Mouse (Mus musculus) erythroblast, embryonic 14.5 days (primary cell): ENCODE data around the gene Stc2. TPM values are rescaled to one million over a fixed set of nuclear protein-coding genes. Genes with fewer than 3 reads are reported as not detected.

Source experiments
- H3K27me3 ChIP-seq: 2 replicates; pipeline ENCODE4 v1.6.1; 2012; ENCODE audit warnings: inconsistent platforms; ENCODE audit not compliant: control insufficient read depth
- H3K36me3 ChIP-seq: 2 replicates; pipeline ENCODE4 v1.6.1; 2012; ENCODE audit warnings: mild to moderate bottlenecking, inconsistent platforms; ENCODE audit not compliant: control insufficient read depth
- H3K4me1 ChIP-seq: 2 replicates; pipeline ENCODE4 v1.6.1; 2012; ENCODE audit warnings: inconsistent platforms; ENCODE audit not compliant: control insufficient read depth
- H3K4me3 ChIP-seq: replicated peaks from 2 replicates; pipeline ENCODE3; 2012; ENCODE audit warnings: moderate library complexity, mild to moderate bottlenecking, inconsistent platforms
- H3K9me3 ChIP-seq: 2 replicates; pipeline ENCODE4 v1.6.1; 2012; ENCODE audit warnings: low read length, inconsistent platforms, mixed read lengths; ENCODE audit not compliant: control insufficient read depth
- GATA1 ChIP-seq: IDR thresholded peaks from 2 replicates; pipeline ENCODE4 v1.6.1; 2012; ENCODE audit warnings: low read length, inconsistent platforms, mixed read lengths
- TAL1 ChIP-seq: IDR thresholded peaks from 3 replicates; pipeline ENCODE4 v1.6.1; 2012; ENCODE audit warnings: low read length, inconsistent platforms, mixed read lengths
- polyA plus RNA-seq: library from polyadenylated mRNA; stranded (reverse); fragments of >175 nt; gene quantifications from 2 replicates; pipeline ENCODE4 v1.2.3, GENCODE M21; 2012

Gene Stc2
- polyA plus RNA-seq, 1 experiment, result not detected

DNA sequence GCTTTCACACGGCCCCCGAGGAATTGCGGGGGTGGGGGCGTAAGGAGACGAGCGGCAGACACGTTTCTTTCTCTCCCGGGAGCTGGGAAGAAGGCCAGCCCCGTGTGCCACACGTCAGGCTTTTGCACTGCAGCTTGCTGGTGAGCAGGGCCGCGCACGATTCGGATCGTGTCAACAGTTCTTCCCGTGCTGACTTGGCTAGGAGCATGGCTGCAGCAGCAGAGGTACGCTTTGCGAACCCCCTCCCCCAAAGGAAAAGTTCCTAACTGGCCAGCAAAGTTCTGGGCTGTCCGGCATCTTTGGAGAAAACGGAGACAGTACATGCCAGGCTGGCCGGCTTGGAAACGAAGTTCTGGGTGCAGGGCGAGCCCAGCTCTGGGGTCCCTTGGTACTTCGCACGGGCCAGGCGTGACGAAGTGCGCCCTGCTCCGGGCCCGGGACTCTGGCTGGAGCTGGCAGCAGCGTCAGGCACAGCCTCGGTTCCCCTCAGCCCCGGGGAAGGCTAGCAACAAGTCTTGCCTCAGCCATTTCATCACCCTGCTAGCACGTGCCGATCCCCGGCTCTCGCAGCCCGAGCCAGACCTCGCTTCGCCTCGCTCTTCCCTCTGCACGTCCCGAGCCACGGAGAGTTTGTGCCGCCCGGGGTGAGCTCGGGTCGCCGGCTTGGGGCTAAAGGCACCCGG is 768 bp downstream of the Stc2 start:
- Histone ChIP-seq H3K36me3 (no peaks in the 10 kb centered on the region), H3K27me3 (peaks cover 55% of the 10 kb centered on the region), H3K4me1 (peaks cover 15% of the 10 kb centered on the region), H3K9me3 (no peaks in the 10 kb centered on the region), H3K4me3 (peak overlapping the region; percentile 41)
- TF ChIP-seq TAL1, result no peak
- no peak for TF ChIP-seq GATA1

DNA sequence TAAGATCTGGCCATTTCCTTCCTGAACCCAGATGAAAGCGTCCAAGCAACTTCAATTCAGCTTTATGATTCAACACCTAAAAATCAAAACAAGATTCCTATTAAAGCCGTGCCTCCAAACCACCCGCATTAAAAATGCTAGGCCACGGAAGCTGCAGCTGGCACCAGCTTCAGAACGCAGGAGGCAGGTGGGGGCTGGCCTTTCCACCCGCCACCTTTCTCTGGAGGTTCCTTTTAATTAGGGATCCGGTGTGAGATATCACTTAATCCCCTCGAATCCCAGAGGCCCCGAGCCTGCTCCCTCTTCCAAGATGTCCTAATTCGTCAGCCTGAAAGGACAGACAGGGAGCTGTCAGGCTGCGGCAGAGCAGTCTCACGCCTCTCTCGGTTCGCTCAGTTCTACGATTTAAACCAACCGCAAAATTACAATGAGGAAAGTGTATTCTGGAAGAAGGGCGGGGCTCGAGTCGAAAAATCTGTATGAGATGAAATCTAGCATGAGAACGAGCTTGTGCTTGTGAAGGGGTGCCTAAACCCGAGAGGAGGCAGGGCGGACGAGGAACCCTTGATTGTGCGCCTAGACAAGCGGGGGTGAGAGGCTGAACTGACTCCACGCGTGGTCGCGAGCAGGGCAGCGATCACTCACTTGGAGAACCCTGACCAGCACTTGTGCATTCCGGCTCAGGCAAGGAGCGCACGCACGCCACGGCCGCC is 1.5 kb downstream of the Stc2 start:
- H3K27me3 ChIP-seq, result peaks cover 55% of the 10 kb centered on the region
- H3K4me3 ChIP-seq, result peak overlapping the region; percentile 41
- H3K9me3 ChIP-seq, result no peaks in the 10 kb centered on the region
- TF ChIP-seq GATA1 (no peak), TAL1 (no peak)
- no peaks in the 10 kb centered on the region for H3K36me3 ChIP-seq
- H3K4me1 ChIP-seq, result peaks cover 15% of the 10 kb centered on the region

DNA sequence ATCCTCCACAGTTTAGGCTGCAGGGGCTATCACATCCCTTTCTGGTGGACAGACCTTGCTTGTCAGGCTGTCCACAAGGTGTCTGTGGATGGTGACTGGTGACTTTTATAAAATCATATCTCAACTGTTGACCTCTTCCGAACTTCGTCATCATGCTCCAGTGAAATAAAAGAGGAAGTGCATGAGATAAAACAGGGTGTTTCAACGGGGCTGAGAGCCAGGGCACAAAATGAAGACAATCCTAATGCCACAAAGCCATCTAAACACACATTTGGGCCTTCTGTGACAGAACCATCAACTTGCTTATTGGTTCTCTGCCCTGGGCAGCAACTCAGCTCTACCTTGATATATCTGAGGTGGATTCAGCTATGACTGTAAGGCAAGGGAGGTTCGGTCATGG is 3.0 kb downstream of the Stc2 start:
- H3K4me3 ChIP-seq, result no peak overlapping the region

DNA sequence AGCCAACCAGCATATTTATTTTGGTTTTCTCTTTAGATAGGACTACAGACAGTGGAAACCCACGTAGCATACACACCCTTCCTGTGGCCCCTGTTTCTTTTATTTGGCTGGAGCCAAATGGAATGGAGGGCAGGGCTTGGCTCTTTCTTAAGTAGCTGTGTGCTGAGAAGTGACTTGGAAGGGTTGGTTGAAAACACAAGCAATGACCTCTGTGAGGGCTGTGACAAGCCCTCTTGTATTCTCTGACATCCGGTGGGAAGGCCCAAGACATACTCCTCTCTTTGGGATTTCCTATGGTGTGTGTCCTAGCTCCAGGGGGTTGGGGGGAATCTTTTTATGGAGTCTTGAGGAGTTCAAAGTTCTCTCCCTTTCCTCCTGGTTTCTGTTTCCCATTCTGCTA is 3.5 kb downstream of the Stc2 start:
- TF ChIP-seq GATA1, result no peak
- TF ChIP-seq TAL1, result no peak
- no peak overlapping the region for H3K4me3 ChIP-seq
- peaks cover 40% of the 10 kb centered on the region for H3K27me3 ChIP-seq
- H3K36me3 ChIP-seq, result no peaks in the 10 kb centered on the region
- peaks cover 15% of the 10 kb centered on the region for H3K4me1 ChIP-seq
- no peaks in the 10 kb centered on the region for H3K9me3 ChIP-seq

More for the DNA sequence above, 3.0 kb downstream of the Stc2 start:
- TF ChIP-seq TAL1 (no peak), GATA1 (no peak)
- no peaks in the 10 kb centered on the region for H3K9me3 ChIP-seq
- no peaks in the 10 kb centered on the region for H3K36me3 ChIP-seq
- peaks cover 15% of the 10 kb centered on the region for H3K4me1 ChIP-seq
- peaks cover 44% of the 10 kb centered on the region for H3K27me3 ChIP-seq

DNA sequence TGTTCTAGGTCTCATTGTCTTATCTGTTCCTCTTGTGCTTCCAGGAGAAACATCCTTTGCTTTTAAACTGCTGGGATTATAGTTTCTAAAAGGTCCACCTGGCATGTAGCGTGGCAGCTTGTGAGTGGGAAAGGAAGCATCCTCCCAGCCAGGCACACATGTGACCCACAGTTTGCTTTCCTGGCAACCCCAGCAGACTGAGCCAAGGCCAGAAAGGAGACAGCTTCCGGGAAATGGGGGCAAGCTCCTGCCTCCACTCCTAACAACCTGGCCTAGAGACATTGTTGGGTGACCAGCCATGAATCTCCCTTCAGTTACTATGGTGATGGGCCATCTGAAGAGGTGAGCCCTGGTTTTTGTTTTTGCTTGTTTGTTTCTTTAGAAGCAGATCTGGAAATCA is 3.9 kb downstream of the Stc2 start:
- Histone ChIP-seq H3K36me3 (no peaks in the 10 kb centered on the region), H3K27me3 (peaks cover 35% of the 10 kb centered on the region), H3K4me1 (peaks cover 12% of the 10 kb centered on the region), H3K4me3 (no peak overlapping the region), H3K9me3 (no peaks in the 10 kb centered on the region)
- TF ChIP-seq GATA1, result no peak
- no peak for TF ChIP-seq TAL1

DNA sequence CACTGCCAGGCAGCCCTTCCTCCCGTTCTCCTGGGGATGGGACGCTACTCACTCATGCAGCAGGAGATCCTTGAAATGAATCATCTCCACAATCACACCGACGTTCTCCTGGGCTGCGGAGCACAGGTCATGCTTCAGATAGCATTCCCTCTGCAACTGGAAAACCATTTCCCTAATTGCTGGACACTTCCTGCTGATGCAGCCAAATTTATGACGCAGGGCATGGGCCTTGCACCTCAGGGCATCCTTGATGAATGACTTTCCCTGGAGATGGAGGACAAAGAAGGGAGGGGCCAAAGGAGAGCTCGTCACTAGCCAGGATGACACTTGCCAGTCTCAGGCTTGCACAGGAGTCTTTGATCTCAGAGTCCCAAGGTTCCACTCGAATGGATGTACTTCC is 4.6 kb downstream of the Stc2 start:
- H3K36me3 ChIP-seq, result no peaks in the 10 kb centered on the region
- H3K27me3 ChIP-seq, result peaks cover 28% of the 10 kb centered on the region
- peaks cover 12% of the 10 kb centered on the region for H3K4me1 ChIP-seq
- no peaks in the 10 kb centered on the region for H3K9me3 ChIP-seq
- H3K4me3 ChIP-seq, result no peak overlapping the region
- TF ChIP-seq GATA1 (no peak), TAL1 (no peak)

DNA sequence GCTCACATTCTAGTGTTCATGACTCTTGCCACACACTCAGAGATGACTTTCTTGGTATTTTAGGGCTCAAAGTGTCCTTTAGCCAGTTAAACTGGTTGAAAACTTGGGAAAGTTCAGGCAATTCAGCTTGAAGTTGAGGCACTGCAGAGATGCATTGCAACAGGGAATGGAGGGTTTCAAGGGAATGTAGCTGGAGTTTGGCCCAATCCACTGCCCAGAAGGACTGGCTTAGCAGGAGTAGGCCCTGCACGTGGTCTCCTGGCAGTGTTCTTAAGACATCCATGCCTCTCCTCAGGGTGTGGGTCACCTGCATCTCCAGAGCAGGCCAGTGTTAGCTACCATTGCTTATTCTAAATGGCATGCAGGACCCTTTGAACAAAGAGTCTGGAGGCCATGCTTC is 7.0 kb downstream of the Stc2 start:
- H3K27me3 ChIP-seq, result peaks cover 5% of the 10 kb centered on the region
- H3K36me3 ChIP-seq, result no peaks in the 10 kb centered on the region
- TF ChIP-seq GATA1, result no peak
- no peak for TF ChIP-seq TAL1
- H3K4me1 ChIP-seq, result no peaks in the 10 kb centered on the region
- no peaks in the 10 kb centered on the region for H3K9me3 ChIP-seq
- no peak overlapping the region for H3K4me3 ChIP-seq

DNA sequence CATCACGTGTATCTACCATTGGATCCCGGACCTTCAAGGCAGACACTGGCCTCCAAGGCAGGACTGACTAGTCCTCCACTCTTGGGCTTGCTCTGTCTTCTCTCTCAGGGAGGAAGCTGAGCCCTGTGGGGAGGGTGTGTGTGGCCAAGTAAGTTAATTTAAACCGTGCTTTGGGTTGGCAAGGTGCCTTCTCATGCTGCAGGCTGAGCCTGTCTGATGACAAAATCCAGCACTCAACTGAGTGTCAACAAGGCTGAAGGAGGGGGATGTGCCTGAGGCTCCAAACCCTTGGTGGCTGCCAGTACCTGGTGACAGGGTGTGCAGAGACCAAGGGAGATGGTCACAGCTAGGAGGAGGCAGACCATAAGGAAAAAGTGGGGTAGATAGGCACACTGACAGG is 7.5 kb downstream of the Stc2 start:
- TF ChIP-seq TAL1 (no peak), GATA1 (no peak)
- Histone ChIP-seq H3K4me1 (no peaks in the 10 kb centered on the region), H3K4me3 (no peak overlapping the region), H3K36me3 (no peaks in the 10 kb centered on the region), H3K9me3 (no peaks in the 10 kb centered on the region), H3K27me3 (peaks cover 2% of the 10 kb centered on the region)

DNA sequence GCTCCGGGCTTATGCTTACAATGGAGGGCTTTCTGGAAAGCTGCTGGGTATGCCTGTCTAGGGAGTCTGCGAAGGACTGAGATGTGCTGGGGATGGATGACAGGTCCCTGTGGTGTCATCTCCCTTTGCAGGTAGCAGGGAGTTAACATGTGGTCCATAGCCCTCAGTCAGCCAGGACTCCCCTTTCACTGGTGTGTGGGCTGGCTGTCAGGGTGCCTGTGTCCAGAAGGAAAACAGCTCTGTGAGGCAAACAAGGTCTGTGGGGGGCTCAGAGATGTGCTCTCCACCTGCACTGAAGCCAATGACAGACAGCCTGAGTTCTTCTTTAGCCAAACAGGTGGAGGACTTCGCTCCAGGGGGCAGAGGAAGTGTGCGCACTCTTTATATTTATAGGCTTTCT is 8.8 kb downstream of the Stc2 start:
- Histone ChIP-seq H3K4me1 (no peaks in the 10 kb centered on the region), H3K4me3 (no peak overlapping the region), H3K36me3 (no peaks in the 10 kb centered on the region), H3K27me3 (no peaks in the 10 kb centered on the region), H3K9me3 (no peaks in the 10 kb centered on the region)
- TF ChIP-seq GATA1 (no peak), TAL1 (no peak)
